Mouse (Mus musculus) erythroblast, embryonic 14.5 days (primary cell): ENCODE data around the gene Slc29a1.

ENCODE experiments used
- GATA1 ChIP-seq: IDR thresholded peaks from 2 replicates; pipeline ENCODE4 v1.6.1; 2012; ENCODE audit warnings: low read length, inconsistent platforms, mixed read lengths
- TAL1 ChIP-seq: IDR thresholded peaks from 3 replicates; pipeline ENCODE4 v1.6.1; 2012; ENCODE audit warnings: low read length, inconsistent platforms, mixed read lengths

- no peak for TF ChIP-seq TAL1
- no peak for TF ChIP-seq GATA1
Measured at GRCm38 (mm10) chr17:45573780-45574123, 25.7 kb downstream of the Slc29a1 start.
